Mouse (Mus musculus) spleen, postnatal 4 days (tissue): ENCODE results near the gene Phc2.

ENCODE experiments used
- DNase-seq, 2 experiments: peaks; one replicate each; pipeline ENCODE4 v3.0.0; 2022; ENCODE audit warnings: low spot score in 2 of 2

Phc2 gene

GRCm38 (mm10) chr4:128692149-128692925 lies 37.8 kb downstream of the Phc2 start:
- no peak for DNase-seq

DNA sequence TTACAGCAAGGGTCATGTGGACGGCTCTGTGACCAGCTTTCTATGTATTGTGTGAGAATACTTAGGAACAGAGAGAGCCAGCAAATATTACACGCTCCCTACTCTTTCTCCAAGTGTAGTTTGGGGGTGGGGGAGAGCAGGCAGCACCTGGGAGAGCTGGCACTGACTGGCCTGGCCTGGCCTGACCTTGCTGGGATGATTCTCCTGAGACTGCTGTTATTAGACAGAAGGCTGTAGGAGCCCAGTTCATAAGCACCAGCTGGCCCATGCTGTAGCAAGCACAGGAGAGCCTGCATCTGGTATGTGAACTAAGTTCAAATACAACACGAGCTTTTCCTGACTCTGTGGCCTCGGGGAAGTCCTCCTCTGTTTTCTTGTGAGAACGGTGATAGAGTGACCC lies 38.7 kb downstream of the Phc2 start:
- DNase-seq: no peak

GRCm38 (mm10) chr4:128694315-128694714 lies 39.8 kb downstream of the Phc2 start:
- DNase-seq: no peak

GRCm38 (mm10) chr4:128695149-128695548 lies 40.6 kb downstream of the Phc2 start:
- no peak for DNase-seq

DNA sequence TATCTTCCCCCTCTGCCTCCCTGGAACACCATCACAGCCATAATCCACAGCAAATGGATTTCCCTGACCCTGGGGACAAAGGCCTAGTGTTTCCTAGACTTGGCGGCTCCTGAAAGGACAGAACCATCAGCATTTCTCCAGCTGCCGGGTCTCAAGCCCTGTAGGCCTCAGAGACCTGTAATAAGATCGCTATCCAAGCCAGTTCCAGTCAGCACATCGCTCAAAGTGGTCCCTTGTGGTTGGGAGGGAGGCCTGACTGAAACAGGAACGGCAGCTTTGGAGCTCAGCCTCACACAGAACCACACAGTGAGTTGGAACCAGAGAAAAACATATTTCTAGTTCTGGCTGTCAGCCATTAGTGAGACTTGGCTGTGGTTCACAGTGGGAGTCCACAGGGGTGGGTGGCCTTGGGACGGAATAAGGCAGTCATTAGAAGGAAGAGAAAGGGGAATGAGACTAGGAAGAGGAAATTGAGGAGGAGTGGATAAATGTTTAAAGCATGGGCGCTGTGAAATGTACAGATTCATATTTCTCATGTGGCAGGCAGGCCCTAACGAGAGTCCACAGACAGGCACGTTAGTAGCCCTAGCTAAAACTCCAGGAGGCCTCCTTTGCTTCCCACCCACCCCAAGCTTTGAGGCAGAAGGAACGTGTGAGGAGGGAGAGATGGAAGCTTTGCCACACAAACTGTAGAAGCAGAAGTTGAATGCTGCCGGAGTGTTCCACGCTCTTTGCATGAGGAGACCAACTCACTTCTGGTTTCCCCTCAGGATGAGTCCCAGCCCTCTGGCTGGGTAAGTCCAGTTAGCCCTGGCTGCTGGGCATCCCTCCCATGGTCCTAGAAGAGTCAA lies 43.7 kb downstream of the Phc2 start:
- DNase-seq: no peak

- DNase-seq: no peak
These were observed 45.4 kb downstream of the Phc2 start for GRCm38 (mm10) chr4:128699916-128700315.

GRCm38 (mm10) chr4:128700543-128700942 lies 46.0 kb downstream of the Phc2 start:
- no peak for DNase-seq

DNA sequence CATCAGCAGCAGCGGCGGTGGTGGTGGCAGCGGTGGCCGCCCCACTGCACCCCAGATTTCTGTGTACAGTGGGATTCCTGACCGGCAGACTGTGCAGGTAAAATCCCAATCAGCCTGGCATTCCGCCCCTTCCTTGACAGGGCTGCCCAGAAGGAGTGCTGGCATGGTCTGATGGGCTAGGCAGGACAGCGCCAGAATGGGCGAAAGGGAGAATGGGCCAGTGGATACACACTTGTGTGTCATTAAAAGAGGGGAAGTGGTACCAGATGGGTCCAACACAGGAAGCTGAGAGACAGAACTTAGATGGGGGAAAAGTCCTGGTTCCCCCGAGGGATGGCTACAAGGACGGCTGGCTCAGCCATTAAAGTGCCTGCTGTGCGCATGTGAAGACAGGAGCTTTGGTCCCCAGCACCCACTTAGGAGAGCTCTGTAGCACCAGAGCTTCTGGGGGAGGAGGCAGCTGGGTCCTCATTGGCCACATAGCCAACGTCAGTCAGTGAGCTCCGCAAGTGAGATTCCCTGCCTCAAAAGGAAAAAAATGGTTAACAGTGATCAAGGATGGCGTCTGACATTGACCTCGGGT lies 50.7 kb downstream of the Phc2 start:
- DNase-seq: no peak

DNA sequence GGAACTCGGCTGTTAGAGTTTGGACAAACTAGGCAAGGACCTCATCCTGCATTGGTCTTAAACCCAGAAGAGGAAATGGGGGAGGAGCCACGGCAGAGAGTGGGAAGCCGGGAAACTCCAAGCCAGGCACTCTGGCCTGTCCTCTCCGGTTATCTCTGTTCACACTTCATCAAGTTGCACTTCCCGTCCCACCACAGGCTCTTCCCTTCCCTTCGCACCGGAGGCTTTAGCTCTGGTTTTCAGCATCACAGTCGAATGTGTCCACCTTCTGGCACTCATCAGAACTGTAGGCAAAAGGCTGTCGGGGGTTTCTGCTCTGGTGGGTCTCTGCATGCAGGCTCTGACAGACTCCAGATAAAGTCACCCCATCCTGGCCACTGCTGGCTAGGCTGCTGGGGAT lies 52.1 kb downstream of the Phc2 start:
- no peak for DNase-seq

DNA sequence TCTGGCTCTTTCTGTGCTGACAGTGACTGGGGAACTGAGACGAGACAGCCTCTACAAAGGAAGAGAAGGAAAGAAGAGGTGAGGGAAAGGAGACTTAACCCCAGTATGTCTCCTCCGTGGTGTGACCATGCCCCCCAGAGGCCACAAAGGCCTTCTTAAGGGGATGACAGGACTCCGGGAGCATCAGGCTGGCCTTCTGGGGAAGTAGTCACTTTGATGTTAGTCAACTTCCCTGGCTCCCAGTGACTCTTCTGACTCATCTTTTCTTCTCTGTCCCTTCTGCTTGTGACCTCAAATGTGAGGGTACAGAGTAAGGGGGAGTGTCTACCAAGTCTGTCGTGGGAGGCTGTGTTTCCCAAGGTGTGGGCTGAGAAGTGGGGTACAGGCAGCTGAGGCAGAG lies 52.9 kb downstream of the Phc2 start:
- DNase-seq: no peak

GRCm38 (mm10) chr4:128709061-128709780 lies 54.7 kb downstream of the Phc2 start:
- peak; percentile 59 to 73 for DNase-seq

- no peak for DNase-seq
These were observed 55.3 kb downstream of the Phc2 start for GRCm38 (mm10) chr4:128709781-128710166.

DNA sequence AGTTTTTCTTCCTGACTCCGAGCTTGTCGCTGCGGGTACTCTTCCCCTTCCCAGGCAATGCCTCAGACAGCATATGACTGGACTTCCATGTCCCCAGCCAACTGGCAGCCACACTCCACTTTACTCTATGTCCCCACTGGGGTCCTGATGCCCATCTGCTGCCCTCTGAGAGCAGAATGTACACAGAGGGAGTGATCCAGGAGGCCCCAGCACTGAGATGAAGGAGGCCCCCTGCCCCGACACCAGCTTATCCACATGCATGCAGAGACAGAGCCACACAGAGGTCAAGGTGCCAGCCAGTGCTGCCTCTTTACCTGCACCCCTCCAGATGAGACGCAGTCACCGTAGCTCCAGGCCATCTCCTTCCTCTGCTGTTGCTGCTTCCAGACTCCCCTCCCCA lies 55.8 kb downstream of the Phc2 start:
- DNase-seq: no peak

GRCm38 (mm10) chr4:128710800-128711199 lies 56.3 kb downstream of the Phc2 start:
- no peak for DNase-seq

DNA sequence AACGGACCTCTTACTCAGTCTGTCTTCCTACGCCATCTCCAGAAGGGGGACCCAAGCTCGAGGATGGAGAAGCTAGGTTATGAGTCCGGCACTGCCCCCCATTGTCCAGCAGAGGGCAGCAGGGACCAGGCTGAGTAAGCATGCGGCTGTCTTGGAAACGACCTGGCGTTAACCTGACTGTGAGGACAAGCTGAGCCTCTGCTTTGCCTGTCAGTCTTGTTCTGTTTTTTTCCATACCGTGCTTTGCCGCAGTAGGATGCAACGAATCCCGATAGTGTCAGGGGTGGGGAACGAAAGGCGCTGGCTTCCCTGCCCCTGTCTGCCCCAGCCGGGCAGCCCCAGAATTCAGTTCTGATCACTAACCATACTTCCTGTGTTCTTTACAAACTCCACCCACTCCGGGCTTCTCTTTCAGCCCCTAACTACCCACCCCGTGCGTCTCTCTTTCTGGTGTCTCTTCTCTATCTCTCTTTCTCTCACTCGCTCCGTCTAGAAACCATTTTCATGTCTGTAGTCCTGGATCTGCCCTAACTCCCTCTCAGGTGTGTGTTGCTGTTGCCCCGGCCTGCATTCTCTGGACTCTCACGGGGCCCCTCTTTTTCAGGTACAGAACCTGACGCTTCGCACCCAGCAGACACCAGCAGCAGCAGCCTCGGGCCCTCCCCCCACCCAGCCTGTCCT lies 57.1 kb downstream of the Phc2 start:
- DNase-seq: peak; percentile 89 to 95

DNA sequence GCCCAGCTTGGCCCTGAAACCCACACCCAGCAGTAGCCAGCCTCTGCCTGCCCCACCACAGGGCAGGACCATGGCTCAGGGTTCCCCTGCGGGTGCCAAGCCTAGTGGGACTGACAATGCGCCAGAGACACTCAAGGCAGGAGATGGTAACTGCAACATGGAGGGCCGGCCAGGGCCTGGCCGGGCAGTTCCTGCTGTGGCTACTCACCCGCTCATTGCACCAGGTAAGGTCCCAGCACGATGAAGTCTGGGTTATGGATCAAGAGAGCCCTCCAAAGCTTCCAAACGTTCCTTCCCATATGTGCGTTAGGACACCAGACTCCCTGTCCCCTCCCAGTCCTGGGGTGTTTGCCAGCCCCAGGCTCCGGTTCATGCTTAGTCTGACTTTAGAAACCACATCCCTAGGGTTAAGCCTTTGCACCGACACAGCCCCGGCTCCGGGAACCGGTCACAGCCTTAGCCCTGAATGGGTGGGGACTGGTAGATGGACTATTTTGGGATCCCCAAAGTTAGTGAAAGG lies 57.7 kb downstream of the Phc2 start:
- DNase-seq: no peak

GRCm38 (mm10) chr4:128712941-128713340 lies 58.4 kb downstream of the Phc2 start:
- no peak for DNase-seq

DNA sequence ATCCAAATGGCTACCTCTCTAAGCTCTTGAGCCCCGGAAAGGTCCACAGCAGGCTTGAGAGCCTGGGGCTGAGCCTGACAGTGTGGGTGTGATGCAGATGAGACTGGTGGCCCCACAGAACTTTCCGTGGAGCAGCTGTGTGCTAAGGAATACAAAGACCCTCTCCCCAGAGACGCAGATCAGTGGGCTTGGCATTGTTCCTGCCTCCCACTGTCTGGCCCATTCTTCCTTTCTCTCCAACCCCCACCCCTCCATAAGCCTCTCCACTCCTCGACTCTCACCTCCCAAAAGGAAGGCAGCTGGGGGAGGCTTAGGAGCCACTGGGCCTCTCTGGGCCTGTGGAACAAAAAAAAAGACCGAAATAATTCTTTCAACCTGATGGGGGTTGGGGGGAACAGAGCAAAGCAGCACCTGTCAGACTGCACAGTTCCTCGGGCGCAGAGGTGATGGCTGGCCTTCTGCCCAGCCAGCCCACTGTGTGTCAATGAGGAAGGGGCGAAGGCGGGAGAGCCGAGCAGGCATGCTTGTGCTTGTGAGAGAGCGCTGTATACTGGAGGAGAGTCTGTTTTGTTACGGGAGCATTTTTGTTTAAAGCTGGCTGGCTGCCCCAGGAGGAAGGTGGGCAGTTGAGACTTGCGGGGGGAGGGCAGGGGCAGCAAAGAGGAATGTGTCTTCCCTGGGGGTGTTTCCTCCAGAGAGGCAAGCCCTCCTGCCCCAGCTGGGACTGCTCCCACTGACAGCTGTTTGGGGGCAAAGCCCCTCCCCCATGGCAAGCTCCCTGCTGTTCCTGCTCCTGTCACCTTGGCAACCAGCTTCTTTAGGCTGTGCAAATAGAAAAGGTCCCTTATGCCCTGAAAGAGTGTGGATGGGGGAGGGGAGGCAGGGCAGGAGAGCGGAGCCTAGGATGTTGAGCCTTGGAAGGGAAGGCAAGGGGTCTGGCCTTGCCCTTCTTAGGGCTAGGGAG lies 61.0 kb downstream of the Phc2 start:
- no peak for DNase-seq

DNA sequence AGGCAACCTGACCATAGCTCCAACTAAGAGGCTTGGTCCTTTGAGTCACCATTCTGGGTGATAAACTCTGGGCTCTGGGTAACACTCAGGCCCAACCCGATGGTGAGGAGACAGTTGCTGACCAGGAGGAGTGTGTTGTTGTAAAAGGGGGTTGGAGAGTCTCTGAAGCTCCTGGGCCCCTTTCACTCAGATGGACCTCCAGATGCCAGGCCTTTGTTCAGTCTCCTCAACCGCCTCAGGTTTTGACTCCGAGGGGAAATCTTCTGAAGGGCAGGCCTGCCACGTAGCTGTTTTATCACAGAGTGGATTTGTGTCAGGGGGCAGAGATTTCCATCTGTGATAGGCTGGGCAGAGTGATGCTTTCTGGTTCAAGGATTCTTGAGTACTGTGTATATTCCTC lies 61.8 kb downstream of the Phc2 start:
- DNase-seq: no peak

- no peak for DNase-seq
These were observed 62.2 kb downstream of the Phc2 start for GRCm38 (mm10) chr4:128716731-128717130.
